Mouse (Mus musculus) gastrocnemius, postnatal 14 days (tissue): Measurements from ENCODE around the gene Amy1. TPM values are rescaled to one million over a fixed set of nuclear protein-coding genes. Genes with fewer than 3 reads are reported as not detected.
A peak's percentile ranks its signal among the peaks of the same experiment; 100 is the strongest.
"Not testable (repeated sequence)": the region's sequence is repeated elsewhere in the genome, so short reads cannot be mapped to it uniquely, and the experiment has no call there.

ENCODE experiments used
- DNase-seq: peaks from one replicate; pipeline ENCODE4 v3.0.0; 2021; ENCODE audit warnings: mixed read lengths
- intact Hi-C: fragments of 180-260 bp; cut with DNase I; formaldehyde crosslinking; loops from one replicate; pipeline ENCODE4 v1.15.1; 2025; ENCODE audit warnings: low total_unique reads
- long read RNA-seq, 2 experiments: library from polyadenylated mRNA; stranded (forward); transcript quantifications; one replicate each; pipeline ENCODE4 v2.0.0; 2021
- total RNA-seq, 2 experiments: library from RNA; stranded (reverse); gene quantifications; 2 replicates each; pipeline ENCODE4 v1.2.3; 2021

Amy1 gene
- total RNA-seq: under 1 TPM; 0.38 to 0.49 TPM
- long read RNA-seq, experiment 1: 0 reads
- long read RNA-seq, experiment 2: 0 reads

GRCm38 (mm10) chr3:113606599-113606998 lies at the start of gene Amy1:
Gene Amy1, minus strand, starts transcription at chr3:113606699.
- DNase-seq: no peak
- intact Hi-C loops: no loop called here

GRCm38 (mm10) chr3:113654335-113654734 lies 47.8 kb upstream of the Amy1 start:
- intact Hi-C loops: no loop called here

GRCm38 (mm10) chr3:113651386-113651785 lies 44.9 kb upstream of the Amy1 start:
- DNase-seq, intact Hi-C loops: not testable (repeated sequence)

More at GRCm38 (mm10) chr3:113654335-113654734, 47.8 kb upstream of the Amy1 start:
- DNase-seq: no peak

GRCm38 (mm10) chr3:113639545-113639944 lies 33.0 kb upstream of the Amy1 start:
- DNase-seq: no peak
- intact Hi-C loops: no loop called here

- intact Hi-C loops: no loop called here
- no peak for DNase-seq
Observed at GRCm38 (mm10) chr3:113634220-113634619, 27.7 kb upstream of the Amy1 start.

- no peak for DNase-seq
- intact Hi-C loops: no loop called here
Observed at GRCm38 (mm10) chr3:113631611-113632010, 25.1 kb upstream of the Amy1 start.

- intact Hi-C loops: no loop called here
Observed at GRCm38 (mm10) chr3:113630564-113630963, 24.1 kb upstream of the Amy1 start.

GRCm38 (mm10) chr3:113629606-113630359 lies 23.3 kb upstream of the Amy1 start, which contains the start of gene Rnpc3:
Gene Rnpc3, minus strand, starts transcription at chr3:113630149.
- intact Hi-C loops: no loop called here
- DNase-seq: peak; percentile 95

More at GRCm38 (mm10) chr3:113630564-113630963, 24.1 kb upstream of the Amy1 start:
- no peak for DNase-seq

GRCm38 (mm10) chr3:113590844-113591243 lies 15.7 kb downstream of the Amy1 start:
- intact Hi-C loops: no loop called here
- DNase-seq: no peak

- intact Hi-C loops: no loop called here
- no peak for DNase-seq
Observed at GRCm38 (mm10) chr3:113574578-113574977, 31.9 kb downstream of the Amy1 start.

GRCm38 (mm10) chr3:113574138-113574537 lies 32.4 kb downstream of the Amy1 start:
- no peak for DNase-seq
- intact Hi-C loops: no loop called here

GRCm38 (mm10) chr3:113572158-113572557 lies 34.3 kb downstream of the Amy1 start:
- intact Hi-C loops: no loop called here
- no peak for DNase-seq

- intact Hi-C loops: no loop called here
- no peak for DNase-seq
Observed at GRCm38 (mm10) chr3:113539692-113540091, 66.8 kb downstream of the Amy1 start.

- not testable (repeated sequence) for DNase-seq
Observed at GRCm38 (mm10) chr3:113532328-113532727, 74.2 kb downstream of the Amy1 start, which contains the start of gene Amy2a1. Gene Amy2a1, minus strand, starts transcription at chr3:113532428.

More at GRCm38 (mm10) chr3:113532328-113532727, 74.2 kb downstream of the Amy1 start, which contains the start of gene Amy2a1:
- intact Hi-C loops: not testable (repeated sequence)

Other genes with a start within 250 kb of the Amy1 start
- gene Amy2a1, start 74.3 kb downstream of the Amy1 start, total RNA-seq: not detected
- 1 to 10 TPM; 6.6 TPM for gene Rnpc3, start 23.4 kb upstream of the Amy1 start, total RNA-seq